Mouse (Mus musculus) left cerebral cortex, postnatal 14 days (tissue): ENCODE results near the gene Nup98. TPM values are rescaled to one million over a fixed set of nuclear protein-coding genes. Genes with fewer than 3 reads are reported as not detected.

ENCODE experiments used
- DNase-seq, 2 experiments: peaks; one replicate each; pipeline ENCODE4 v3.0.0; 2021 to 2022; ENCODE audit warnings: low spot score in 2 of 2, mixed read lengths in 1 of 2
- intact Hi-C: fragments of 180-260 bp; cut with DNase I; formaldehyde crosslinking; loops from one replicate; pipeline ENCODE4 v1.15.1; 2025
- long read RNA-seq, 2 experiments: library from polyadenylated mRNA; stranded (forward); transcript quantifications; one replicate each; pipeline ENCODE4 v2.0.0; 2021
- total RNA-seq, 2 experiments: library from RNA; stranded (reverse); gene quantifications; 2 replicates each; pipeline ENCODE4 v1.2.3; 2021

Gene Nup98
- total RNA-seq, result 10 to 100 TPM; 32.2 to 37.2 TPM
- long read RNA-seq, experiment 1, full-length matches to known transcripts, result 7 of 13 reads
- long read RNA-seq, experiment 1, partial matches to known transcripts, result 1 of 13 reads
- long read RNA-seq, experiment 1, other reads (novel, unspliced or antisense), result 5 of 13 reads
- long read RNA-seq, experiment 2, full-length matches to known transcripts, result 7 of 13 reads
- long read RNA-seq, experiment 2, partial matches to known transcripts, result 4 of 13 reads
- long read RNA-seq, experiment 2, other reads (novel, unspliced or antisense), result 2 of 13 reads

- peak; percentile 99 for DNase-seq
- intact Hi-C loops, result loop anchor here (5.0 kb wide), 1 partner anchor 42 kb away; no protein-coding TSS in a partner anchor
These were observed at the start of gene Nup98, which contains the start of gene Pgap2 for GRCm38 (mm10) chr7:102209756-102210721. Nup98 (minus strand) TSS chr7:102210176. Pgap2 (plus strand) TSS chr7:102210208.

- DNase-seq, result no peak
- intact Hi-C loops, result no loop called here
These were observed 48.8 kb upstream of the Nup98 start for GRCm38 (mm10) chr7:102258753-102259152.

- intact Hi-C loops, result no loop called here
These were observed 48.2 kb upstream of the Nup98 start for GRCm38 (mm10) chr7:102258189-102258588.

GRCm38 (mm10) chr7:102256636-102257035, 46.7 kb upstream of the Nup98 start:
- DNase-seq, result no peak
- intact Hi-C loops, result no loop called here

More at GRCm38 (mm10) chr7:102258189-102258588, 48.2 kb upstream of the Nup98 start:
- peak; percentile 86 to 93 for DNase-seq

- no peak for DNase-seq
- intact Hi-C loops, result no loop called here
These were observed 46.0 kb upstream of the Nup98 start, which contains the start of gene Rhog for GRCm38 (mm10) chr7:102255954-102256353. Rhog (minus strand) TSS chr7:102256054.

GRCm38 (mm10) chr7:102253631-102254030, 43.7 kb upstream of the Nup98 start:
- no peak for DNase-seq
- intact Hi-C loops, result loop anchor here (5.0 kb wide), 1 partner anchor 41 kb away; the partner anchor contains the start of genes Nup98 and Pgap2

GRCm38 (mm10) chr7:102250631-102251214, 40.7 kb upstream of the Nup98 start:
- intact Hi-C loops, result loop anchor here (5.0 kb wide), 1 partner anchor 38 kb away; the partner anchor contains the start of genes Nup98 and Pgap2
- peak; percentile 85 to 87 for DNase-seq

- intact Hi-C loops, result loop anchor here (5.0 to 10.0 kb wide), 2 partner anchors 38 to 595 kb away; partner anchors contain the start of genes Nup98 and Pgap2
These were observed 40.1 kb upstream of the Nup98 start for GRCm38 (mm10) chr7:102249896-102250630.

GRCm38 (mm10) chr7:102249531-102249895, 39.5 kb upstream of the Nup98 start:
- intact Hi-C loops, result loop anchor here (10.0 kb wide), 1 partner anchor 595 kb away; no protein-coding TSS in a partner anchor
- no peak for DNase-seq

More at GRCm38 (mm10) chr7:102249896-102250630, 40.1 kb upstream of the Nup98 start:
- peak in 1 of 2 experiments; percentile 41 for DNase-seq

GRCm38 (mm10) chr7:102248691-102249404, 38.9 kb upstream of the Nup98 start:
- intact Hi-C loops, result loop anchor here (10.0 kb wide), 1 partner anchor 594 kb away; no protein-coding TSS in a partner anchor
- no peak for DNase-seq

- peak in 1 of 2 experiments; percentile 15 for DNase-seq
- intact Hi-C loops, result loop anchor here (10.0 kb wide), 1 partner anchor 592 kb away; no protein-coding TSS in a partner anchor
These were observed 37.2 kb upstream of the Nup98 start for GRCm38 (mm10) chr7:102246956-102247797.

- intact Hi-C loops, result loop anchor here (10.0 kb wide), 1 partner anchor 591 kb away; no protein-coding TSS in a partner anchor
- no peak for DNase-seq
These were observed 36.3 kb upstream of the Nup98 start for GRCm38 (mm10) chr7:102246265-102246664.

GRCm38 (mm10) chr7:102245775-102246174, 35.8 kb upstream of the Nup98 start:
- peak; percentile 20 to 44 for DNase-seq

GRCm38 (mm10) chr7:102244782-102245535, 35.0 kb upstream of the Nup98 start:
- DNase-seq, result no peak
- intact Hi-C loops, result loop anchor here (10.0 kb wide), 1 partner anchor 590 kb away; no protein-coding TSS in a partner anchor

More at GRCm38 (mm10) chr7:102245775-102246174, 35.8 kb upstream of the Nup98 start:
- intact Hi-C loops, result loop anchor here (10.0 kb wide), 1 partner anchor 591 kb away; no protein-coding TSS in a partner anchor

- no peak for DNase-seq
- intact Hi-C loops, result loop anchor here (10.0 kb wide), 1 partner anchor 589 kb away; no protein-coding TSS in a partner anchor
These were observed 33.9 kb upstream of the Nup98 start for GRCm38 (mm10) chr7:102243870-102244269.

- intact Hi-C loops, result loop anchor here (10.0 kb wide), 1 partner anchor 588 kb away; no protein-coding TSS in a partner anchor
- no peak for DNase-seq
These were observed 32.9 kb upstream of the Nup98 start for GRCm38 (mm10) chr7:102242917-102243316.
